Mouse (Mus musculus) cerebellum, postnatal 14 days (tissue): ENCODE data around the gene Kpnb1.

Experiments
- DNase-seq, 2 experiments: peaks; one replicate each; pipeline ENCODE4 v3.0.0; 2021; ENCODE audit warnings: mixed read lengths in 2 of 2

The Kpnb1 gene

DNA sequence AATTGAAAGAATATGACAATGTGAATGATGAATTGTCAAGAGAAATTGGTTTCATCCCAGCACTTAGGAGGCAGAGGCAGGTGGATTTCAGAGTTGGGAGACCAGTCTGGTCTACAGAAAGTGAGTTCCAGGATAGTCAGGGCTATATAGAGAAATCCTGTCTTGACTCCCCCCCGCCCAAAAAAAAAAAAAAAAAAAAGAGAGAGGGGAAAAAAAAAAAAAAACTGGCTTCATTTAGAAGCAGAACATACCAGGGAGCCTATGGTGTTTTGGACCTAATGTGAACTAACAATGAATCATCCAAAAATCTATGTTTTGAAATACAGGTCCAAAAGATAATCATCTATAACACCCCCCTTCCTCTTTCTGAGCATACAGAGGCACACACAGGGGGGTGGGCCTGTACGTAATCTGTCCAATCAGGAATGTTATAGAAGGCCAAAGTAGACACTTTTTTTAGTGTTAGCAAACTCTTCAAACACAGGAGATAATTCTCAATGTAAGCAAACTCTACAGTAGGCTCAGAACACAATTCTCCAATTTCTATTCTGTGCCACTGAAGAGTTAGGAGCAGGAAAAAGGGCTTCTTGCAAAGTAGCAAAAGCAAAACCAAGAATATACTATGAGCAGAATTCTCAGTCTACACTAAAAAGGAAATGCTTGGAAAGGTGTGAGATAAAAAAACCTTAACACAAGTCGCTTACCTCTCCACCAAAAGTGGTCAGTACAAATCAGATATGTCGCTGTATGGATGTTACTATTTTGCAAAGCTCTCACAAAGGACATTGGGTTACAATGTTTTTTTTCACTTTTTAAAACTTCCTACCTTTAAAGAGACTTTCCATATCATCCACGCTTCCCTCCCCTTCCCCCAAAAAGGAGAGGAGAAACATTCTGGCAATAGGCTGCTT lies 1.7 kb downstream of the Kpnb1 start:
- DNase-seq, result no peak

- DNase-seq, result no peak
Measured at GRCm38 (mm10) chr11:97184875-97185274, 2.8 kb downstream of the Kpnb1 start.

DNA sequence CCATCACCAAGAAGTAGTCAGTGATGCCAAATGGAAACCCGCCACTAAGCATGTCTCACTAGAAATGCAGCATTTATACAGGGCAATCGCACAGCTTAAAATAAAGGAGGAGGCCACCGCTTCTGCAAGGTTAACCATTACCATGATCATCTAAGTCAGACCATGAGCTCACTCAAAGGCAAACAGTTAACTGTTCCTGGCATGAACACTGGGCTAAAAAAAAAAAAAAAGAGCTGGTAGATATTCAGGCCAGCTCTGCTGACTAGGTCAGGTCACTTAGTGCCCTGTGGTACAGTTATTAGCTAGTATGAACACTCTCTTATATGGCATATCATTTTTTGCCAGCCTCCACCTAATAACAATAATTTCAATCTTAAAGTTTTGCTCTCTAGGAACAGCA lies 5.2 kb downstream of the Kpnb1 start:
- DNase-seq, result no peak

DNA sequence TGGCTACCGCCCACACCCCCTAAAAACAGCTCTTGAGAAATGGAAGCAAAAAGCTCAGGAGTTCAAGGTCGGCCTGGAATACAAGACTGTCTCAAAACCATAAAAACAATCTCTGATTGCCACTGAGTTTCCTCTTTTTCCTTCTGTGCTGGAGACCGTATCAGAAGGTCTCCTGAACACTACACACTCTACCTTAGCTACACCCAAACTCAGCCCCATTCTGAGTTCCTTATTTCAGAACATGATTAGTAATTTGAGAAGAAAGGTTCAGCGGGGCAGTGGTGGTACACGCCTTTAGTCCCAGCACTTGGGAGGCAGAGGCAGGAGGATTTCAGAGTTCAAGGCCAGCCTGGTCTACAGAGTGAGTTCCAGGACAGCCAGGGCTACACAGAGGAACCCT lies 6.6 kb downstream of the Kpnb1 start:
- no peak for DNase-seq

DNA sequence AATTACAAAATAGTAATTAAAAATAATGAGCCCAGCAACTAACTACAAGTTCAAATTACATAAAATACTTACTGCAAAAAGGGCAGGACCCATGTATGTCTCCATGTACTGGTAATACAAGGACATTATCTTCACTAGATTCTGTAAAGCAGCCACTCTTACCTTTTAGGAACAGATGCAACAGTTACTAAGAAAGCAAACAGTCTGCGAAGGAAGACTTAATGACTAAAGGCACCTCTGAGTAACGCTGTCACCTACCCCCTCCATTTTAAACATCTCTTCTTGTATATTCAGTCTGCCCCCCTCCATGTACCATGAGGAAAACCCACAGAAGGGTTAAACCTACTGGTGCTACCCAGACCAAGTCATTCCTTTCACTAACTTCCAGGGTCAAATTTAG lies 9.5 kb downstream of the Kpnb1 start:
- DNase-seq, result no peak

- DNase-seq, result peak; percentile 77 to 79
Measured at GRCm38 (mm10) chr11:97176851-97177250, 10.8 kb downstream of the Kpnb1 start.

- no peak for DNase-seq
Measured at GRCm38 (mm10) chr11:97175499-97175898, 12.2 kb downstream of the Kpnb1 start.

- no peak for DNase-seq
Measured at GRCm38 (mm10) chr11:97160341-97160740, 27.3 kb downstream of the Kpnb1 start.

- DNase-seq, result no peak
Measured at GRCm38 (mm10) chr11:97156999-97157398, 30.7 kb downstream of the Kpnb1 start.

GRCm38 (mm10) chr11:97152662-97153287 lies 34.9 kb downstream of the Kpnb1 start:
- peak; percentile 46 to 66 for DNase-seq

- peak; percentile 65 to 72 for DNase-seq
Measured at GRCm38 (mm10) chr11:97152023-97152426, 35.7 kb downstream of the Kpnb1 start.

GRCm38 (mm10) chr11:97151343-97151801 lies 36.3 kb downstream of the Kpnb1 start, which contains the start of gene Tbkbp1:
Gene Tbkbp1, minus strand, starts transcription at chr11:97151495.
- peak; percentile 85 to 87 for DNase-seq

DNA sequence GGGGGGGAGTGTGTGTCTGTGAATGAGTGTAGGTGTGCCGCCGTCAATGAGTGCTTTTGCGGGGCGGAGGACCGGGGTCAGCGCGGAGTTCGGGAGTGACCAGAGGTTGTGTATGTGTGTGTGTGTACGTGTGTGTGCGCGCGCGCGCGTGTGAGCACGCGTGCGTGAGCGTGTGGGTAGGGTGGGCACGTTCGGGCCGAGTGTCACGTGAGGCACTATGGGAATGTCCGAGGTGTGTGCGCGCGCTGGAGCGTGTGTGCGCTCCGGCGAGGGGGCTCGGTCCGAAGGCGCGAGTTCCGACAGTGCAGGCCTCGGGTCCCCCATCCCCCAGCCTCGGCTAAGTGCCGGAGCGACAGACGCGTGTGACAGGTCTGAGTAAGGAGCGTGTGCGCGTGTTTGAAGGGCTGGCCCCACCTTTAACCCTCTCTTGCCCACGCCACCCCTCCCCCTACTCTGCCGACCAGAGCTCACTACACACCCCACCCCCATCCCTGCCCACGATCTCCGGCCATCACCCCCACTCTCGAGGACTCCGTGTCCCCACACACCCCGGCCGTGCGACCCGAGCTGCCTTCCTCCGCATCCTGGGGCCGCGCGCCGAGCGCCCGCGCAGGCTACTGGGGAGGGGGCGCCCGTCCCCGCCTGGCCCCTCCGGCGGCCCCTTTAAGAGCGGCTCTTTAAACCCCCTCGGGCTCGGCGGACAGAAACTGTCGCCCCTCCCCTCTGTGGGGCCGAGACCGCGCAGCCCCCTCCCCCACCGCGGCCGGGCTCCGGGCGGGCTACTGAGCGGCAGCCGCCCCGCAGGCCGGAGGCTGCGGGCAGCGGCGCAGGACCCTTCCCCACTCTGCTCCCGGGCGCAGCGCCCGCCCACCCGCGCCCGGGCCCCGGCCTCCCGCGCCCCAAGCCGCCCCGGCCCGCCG lies 37.0 kb downstream of the Kpnb1 start:
- peak; percentile 92 to 95 for DNase-seq

DNA sequence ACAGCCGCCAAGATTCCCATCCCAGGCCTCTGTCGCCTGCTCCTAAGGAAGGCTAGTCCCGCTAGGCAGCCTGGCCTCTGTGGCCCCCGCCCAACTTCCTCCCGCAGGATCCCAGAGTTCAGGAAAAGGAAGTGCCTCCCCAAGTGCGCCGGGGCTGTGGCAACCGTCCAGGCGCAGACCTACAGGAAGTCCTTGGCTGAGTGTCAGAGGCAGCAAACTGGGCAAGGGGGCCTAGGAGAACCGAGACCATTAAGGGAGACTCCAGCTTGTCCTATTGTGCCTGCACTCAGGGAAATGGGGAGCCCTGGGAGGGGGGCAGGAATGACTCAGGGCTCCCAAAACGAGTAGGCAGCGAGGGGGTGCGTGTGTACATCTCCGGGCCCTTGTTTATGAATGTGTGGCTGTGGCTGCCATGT lies 37.7 kb downstream of the Kpnb1 start:
- peak; percentile 83 to 84 for DNase-seq

DNA sequence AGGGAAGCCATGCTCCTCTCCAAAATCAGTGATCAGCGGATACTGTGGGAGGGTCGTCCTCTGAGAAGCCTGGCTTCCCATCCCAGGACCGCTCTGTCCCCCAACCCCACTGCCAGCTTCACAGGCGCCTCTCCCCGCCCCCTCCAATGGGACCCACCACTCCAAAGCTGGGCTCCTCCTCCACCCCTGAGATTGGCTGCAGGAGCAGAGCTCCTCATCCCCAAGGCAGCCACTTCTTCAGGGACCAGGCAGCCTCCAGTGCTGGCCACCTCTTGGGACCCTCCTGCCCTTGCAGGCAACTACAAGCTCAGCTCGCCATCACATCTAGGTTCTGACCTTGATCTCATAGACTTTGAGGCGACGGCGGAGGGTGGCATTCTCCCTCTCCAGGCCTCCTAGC lies 38.7 kb downstream of the Kpnb1 start:
- DNase-seq, result no peak

GRCm38 (mm10) chr11:97148591-97148990 lies 39.1 kb downstream of the Kpnb1 start:
- DNase-seq, result no peak

DNA sequence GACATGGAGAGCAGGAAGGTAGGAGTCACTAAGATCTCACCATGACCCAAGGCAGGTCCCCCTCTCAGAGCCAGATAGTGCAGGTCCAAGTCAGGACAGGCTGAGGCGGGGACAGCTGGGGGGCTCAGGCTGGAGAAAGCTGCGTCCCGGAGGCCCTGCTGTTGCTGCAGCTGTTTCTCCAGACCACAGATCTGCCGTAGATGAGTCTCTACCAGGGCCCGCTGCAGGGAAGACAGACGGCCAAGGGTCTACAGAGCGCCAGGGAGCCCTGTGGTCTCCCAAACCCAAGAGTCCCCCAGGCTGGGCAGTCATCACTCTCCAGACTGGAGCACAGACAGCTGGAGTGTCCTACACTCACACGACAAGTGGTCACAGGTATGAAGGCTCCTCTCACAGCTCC lies 40.3 kb downstream of the Kpnb1 start:
- DNase-seq, result no peak

DNA sequence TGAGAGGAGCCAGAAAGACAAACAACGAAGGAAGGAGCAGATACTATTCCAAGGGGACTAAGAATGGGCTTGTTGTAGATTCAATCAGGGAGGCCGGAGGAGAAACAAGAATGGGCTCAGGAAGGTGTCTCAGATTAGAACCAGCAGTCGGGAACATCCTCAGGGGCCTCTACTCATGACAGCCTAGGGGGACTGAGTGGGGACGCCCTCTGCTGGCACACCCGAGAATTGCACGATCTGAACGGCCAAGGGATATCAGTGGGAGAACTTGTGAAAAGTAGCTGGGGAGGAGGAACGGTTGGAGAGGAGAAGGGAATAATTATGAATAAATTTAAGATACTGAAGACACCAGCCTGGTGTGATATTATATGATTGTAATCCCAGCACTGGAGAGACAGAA lies 41.0 kb downstream of the Kpnb1 start:
- peak; percentile 85 to 90 for DNase-seq

DNA sequence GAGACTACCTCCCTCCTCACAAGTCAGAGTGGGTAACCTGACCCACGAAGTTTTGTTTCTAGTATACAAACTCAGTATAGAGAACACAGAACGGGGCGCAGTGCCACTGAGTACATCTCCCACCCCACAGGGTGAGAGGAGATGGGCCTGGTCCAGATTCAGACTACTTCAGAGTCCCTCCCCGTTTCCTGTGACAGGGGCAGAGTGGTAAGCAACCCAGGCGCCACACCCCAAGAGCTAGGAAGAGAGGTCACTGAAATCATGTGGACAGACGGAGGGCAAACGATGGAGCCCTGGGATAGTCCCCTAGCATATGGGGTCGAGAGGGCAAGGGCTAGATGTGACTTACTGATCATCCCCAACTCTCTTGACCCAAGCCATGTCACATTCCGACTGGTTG lies 41.7 kb downstream of the Kpnb1 start:
- DNase-seq, result no peak

DNA sequence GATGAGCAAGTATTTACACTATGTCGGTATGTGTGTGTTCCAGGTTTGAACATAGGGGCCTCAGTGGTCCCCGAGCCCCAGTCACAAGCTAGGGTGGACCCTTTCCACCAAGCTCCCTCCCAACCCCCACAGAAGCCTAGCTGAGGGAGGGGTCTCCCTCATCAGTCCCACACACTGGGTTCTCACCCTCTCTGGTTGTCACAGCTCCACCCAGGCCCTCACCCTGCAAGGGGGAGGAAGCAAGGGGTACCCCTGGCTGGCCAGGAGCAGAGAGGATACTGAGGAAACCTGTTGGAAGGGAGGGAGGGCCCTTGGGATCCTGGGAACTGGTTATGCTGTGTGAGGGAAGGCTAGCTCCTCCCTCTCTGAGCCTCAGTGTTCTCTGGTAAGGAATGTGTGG lies 42.4 kb downstream of the Kpnb1 start:
- no peak for DNase-seq

- no peak for DNase-seq
Measured at GRCm38 (mm10) chr11:97143196-97143900, 44.3 kb downstream of the Kpnb1 start.

DNA sequence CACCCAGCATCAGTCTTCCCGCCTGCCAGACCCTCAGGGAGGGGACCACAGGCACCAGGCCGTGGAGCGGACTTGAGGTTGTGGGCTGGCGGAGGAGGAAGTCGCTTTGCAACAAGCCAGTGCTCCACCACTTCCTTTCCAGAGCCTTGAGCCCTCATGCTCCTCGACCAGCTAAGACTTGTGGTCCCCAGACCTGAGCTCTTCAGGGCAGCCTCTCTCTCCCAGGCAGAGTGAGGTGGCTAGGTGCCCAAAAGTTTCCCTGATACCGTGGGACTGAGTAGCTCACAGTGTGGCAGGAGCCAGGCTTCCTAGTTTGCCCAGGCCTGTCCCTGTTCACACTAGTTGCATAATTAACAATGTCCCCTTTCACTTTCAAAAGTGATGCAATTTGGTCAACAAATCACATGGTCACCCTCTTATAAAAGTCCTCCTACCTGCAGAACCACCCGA lies 45.5 kb downstream of the Kpnb1 start:
- no peak for DNase-seq
